Mouse (Mus musculus): ENCODE results near the gene Plxdc1.

Gene Plxdc1

GRCm38 (mm10) chr11:97928905-97929304 lies 57.3 kb downstream of the Plxdc1 start:
- CTCF ChIA-PET, result no interaction called here

- CTCF ChIA-PET, result no interaction called here
Measured at GRCm38 (mm10) chr11:97924217-97924616, 62.0 kb downstream of the Plxdc1 start.

GRCm38 (mm10) chr11:97923639-97924038 lies 62.6 kb downstream of the Plxdc1 start:
- CTCF ChIA-PET, result no interaction called here

- CTCF ChIA-PET, result no interaction called here
Measured at GRCm38 (mm10) chr11:97915974-97916503, 70.2 kb downstream of the Plxdc1 start.

- CTCF ChIA-PET, result no interaction called here
Measured at GRCm38 (mm10) chr11:97915471-97915870, 70.8 kb downstream of the Plxdc1 start.

GRCm38 (mm10) chr11:97913111-97913510 lies 73.1 kb downstream of the Plxdc1 start:
- CTCF ChIA-PET, result no interaction called here

GRCm38 (mm10) chr11:97908634-97909348 lies 77.5 kb downstream of the Plxdc1 start:
- CTCF ChIA-PET, result no interaction called here

GRCm38 (mm10) chr11:97907935-97908334 lies 78.3 kb downstream of the Plxdc1 start:
- CTCF ChIA-PET, result no interaction called here

- CTCF ChIA-PET, result no interaction called here
Measured at GRCm38 (mm10) chr11:97906905-97907304, 79.3 kb downstream of the Plxdc1 start.

- CTCF ChIA-PET, result no interaction called here
Measured at GRCm38 (mm10) chr11:97905941-97906340, 80.3 kb downstream of the Plxdc1 start.

GRCm38 (mm10) chr11:97905540-97905939 lies 80.7 kb downstream of the Plxdc1 start:
- CTCF ChIA-PET, result no interaction called here

- CTCF ChIA-PET, result no interaction called here
Measured at GRCm38 (mm10) chr11:97904801-97905200, 81.4 kb downstream of the Plxdc1 start.

- CTCF ChIA-PET, result interaction anchor here (0.6 kb wide), 1 partner anchor 88 kb away, joined by 9 read pairs; no protein-coding TSS in a partner anchor
Measured at GRCm38 (mm10) chr11:97901806-97902205, 84.4 kb downstream of the Plxdc1 start.

GRCm38 (mm10) chr11:97899822-97900221 lies 86.4 kb downstream of the Plxdc1 start:
- CTCF ChIA-PET, result no interaction called here

- CTCF ChIA-PET, result no interaction called here
Measured at GRCm38 (mm10) chr11:97897568-97898185, 88.6 kb downstream of the Plxdc1 start.

GRCm38 (mm10) chr11:97896655-97897054 lies 89.6 kb downstream of the Plxdc1 start:
- CTCF ChIA-PET, result no interaction called here

- CTCF ChIA-PET, result no interaction called here
Measured at GRCm38 (mm10) chr11:97891821-97892220, 94.4 kb downstream of the Plxdc1 start.

GRCm38 (mm10) chr11:97885296-97885915 lies 100.8 kb downstream of the Plxdc1 start:
- CTCF ChIA-PET, result interaction anchor here (1.1 kb wide), 1 partner anchor 94 kb away, joined by 5 read pairs; no protein-coding TSS in a partner anchor

- CTCF ChIA-PET, result no interaction called here
Measured at GRCm38 (mm10) chr11:97884601-97885185, 101.6 kb downstream of the Plxdc1 start.

GRCm38 (mm10) chr11:97883918-97884600 lies 102.2 kb downstream of the Plxdc1 start, which contains the start of gene Fbxo47:
TSS of gene Fbxo47 (minus strand) at chr11:97884154.
- CTCF ChIA-PET, result interaction anchor here (0.6 kb wide), 1 partner anchor 79 kb away, joined by 3 read pairs; no protein-coding TSS in a partner anchor

- CTCF ChIA-PET, result no interaction called here
Measured at GRCm38 (mm10) chr11:97883542-97883917, 102.7 kb downstream of the Plxdc1 start.

- CTCF ChIA-PET, result no interaction called here
Measured at GRCm38 (mm10) chr11:97880362-97880761, 105.9 kb downstream of the Plxdc1 start.
